Mouse (Mus musculus): Measurements from ENCODE around the gene Fam189a2.

Gene Fam189a2

GRCm38 (mm10) chr19:24025876-24026275 is 4.9 kb downstream of the Fam189a2 start:
- DNase-seq (ENCODE audit: low spot score in 2 of 2) = no peak

GRCm38 (mm10) chr19:24024667-24025066 is 6.2 kb downstream of the Fam189a2 start:
- no peak for DNase-seq (ENCODE audit: low spot score in 2 of 2)

GRCm38 (mm10) chr19:24024131-24024530 is 6.7 kb downstream of the Fam189a2 start:
- DNase-seq (ENCODE audit: low spot score in 2 of 2) = no peak

- no peak for DNase-seq (ENCODE audit: low spot score in 2 of 2)
Observed at GRCm38 (mm10) chr19:24023351-24023750, 7.5 kb downstream of the Fam189a2 start.

- no peak for DNase-seq (ENCODE audit: low spot score in 2 of 2)
Observed at GRCm38 (mm10) chr19:24022771-24023170, 8.0 kb downstream of the Fam189a2 start.

GRCm38 (mm10) chr19:24022301-24022700 is 8.5 kb downstream of the Fam189a2 start:
- no peak for DNase-seq (ENCODE audit: low spot score in 2 of 2)

- no peak for DNase-seq (ENCODE audit: low spot score in 2 of 2)
Observed at GRCm38 (mm10) chr19:24020736-24021135, 10.1 kb downstream of the Fam189a2 start.

- DNase-seq (ENCODE audit: low spot score in 2 of 2) = no peak
Observed at GRCm38 (mm10) chr19:24019609-24020008, 11.2 kb downstream of the Fam189a2 start.

GRCm38 (mm10) chr19:24018396-24018795 is 12.4 kb downstream of the Fam189a2 start:
- no peak for DNase-seq (ENCODE audit: low spot score in 2 of 2)

- DNase-seq (ENCODE audit: low spot score in 2 of 2) = no peak
Observed at GRCm38 (mm10) chr19:24017892-24018291, 12.9 kb downstream of the Fam189a2 start.

- DNase-seq (ENCODE audit: low spot score in 2 of 2) = peak; percentile 67 to 79
Observed at GRCm38 (mm10) chr19:24017427-24017826, 13.4 kb downstream of the Fam189a2 start.

- peak; percentile 72 to 73 for DNase-seq (ENCODE audit: low spot score in 2 of 2)
Observed at GRCm38 (mm10) chr19:24016706-24017386, 14.0 kb downstream of the Fam189a2 start.

GRCm38 (mm10) chr19:24013241-24013640 is 17.6 kb downstream of the Fam189a2 start:
- no peak for DNase-seq (ENCODE audit: low spot score in 2 of 2)

- no peak for DNase-seq (ENCODE audit: low spot score in 2 of 2)
Observed at GRCm38 (mm10) chr19:24012479-24012878, 18.3 kb downstream of the Fam189a2 start.

GRCm38 (mm10) chr19:24007638-24008360 is 23.0 kb downstream of the Fam189a2 start:
- DNase-seq (ENCODE audit: low spot score in 2 of 2) = peak; percentile 62 to 77

- DNase-seq (ENCODE audit: low spot score in 2 of 2) = no peak
Observed at GRCm38 (mm10) chr19:24007002-24007637, 23.7 kb downstream of the Fam189a2 start.

- no peak for DNase-seq (ENCODE audit: low spot score in 2 of 2)
Observed at GRCm38 (mm10) chr19:23995766-23996399, 34.9 kb downstream of the Fam189a2 start.

- no peak for DNase-seq (ENCODE audit: low spot score in 2 of 2)
Observed at GRCm38 (mm10) chr19:23988166-23988565, 42.7 kb downstream of the Fam189a2 start.

GRCm38 (mm10) chr19:23987291-23987690 is 43.5 kb downstream of the Fam189a2 start:
- DNase-seq (ENCODE audit: low spot score in 2 of 2) = peak; percentile 34 to 45

- DNase-seq (ENCODE audit: low spot score in 2 of 2) = no peak
Observed at GRCm38 (mm10) chr19:23984186-23984585, 46.6 kb downstream of the Fam189a2 start.

GRCm38 (mm10) chr19:23980598-23980997 is 50.2 kb downstream of the Fam189a2 start:
- no peak for DNase-seq (ENCODE audit: low spot score in 2 of 2)

GRCm38 (mm10) chr19:23977901-23978443 is 52.8 kb downstream of the Fam189a2 start:
- DNase-seq (ENCODE audit: low spot score in 2 of 2) = no peak
